Mouse (Mus musculus): ENCODE measurements around the gene Dguok. TPM values are rescaled to one million over a fixed set of nuclear protein-coding genes. Genes with fewer than 3 reads are reported as not detected.

Dguok gene
- polyA plus RNA-seq, 1 experiment from 2014 or later = 46.5 TPM

DNA sequence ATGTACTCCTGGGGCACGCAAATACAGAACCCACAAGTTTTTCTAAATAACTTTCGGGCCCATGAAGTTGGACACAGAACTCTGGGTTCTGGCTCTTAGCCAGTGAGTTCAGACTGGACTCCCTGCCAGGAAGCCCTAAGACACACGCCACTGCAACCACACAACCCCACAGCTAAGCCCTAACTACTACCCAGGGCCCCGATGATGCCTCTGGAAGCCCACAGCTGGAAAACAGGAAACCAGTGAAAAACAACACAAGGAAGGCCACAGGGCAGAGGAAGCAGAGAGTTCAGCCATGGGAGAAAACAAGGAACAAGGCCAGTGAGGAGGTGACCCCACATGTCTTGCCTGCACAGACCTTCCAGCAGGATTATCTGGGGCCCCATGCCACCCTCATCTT, 73.2 kb downstream of the Dguok start:
- WGBS = 85% methylated on average over 4 of the region's 4 CpGs
- Histone ChIP-seq H3K27ac (ENCODE audit: poor library complexity, severe bottlenecking) (no peak overlapping the region), H3K9ac (no peak overlapping the region), H3K4me3 (no peak overlapping the region), H3K36me3 (peaks cover 27% of the 10 kb centered on the region), H3K4me1 (replicated peaks) (peaks cover 56% of the 10 kb centered on the region), H3K4me2 (no peak overlapping the region), H3K27me3 (replicated peaks) (no peaks in the 10 kb centered on the region), H3K9me3 (replicated peaks) (no peaks in the 10 kb centered on the region)
- no peak for ATAC-seq (ENCODE audit: insufficient number of reproducible peaks, low FRiP score)

DNA sequence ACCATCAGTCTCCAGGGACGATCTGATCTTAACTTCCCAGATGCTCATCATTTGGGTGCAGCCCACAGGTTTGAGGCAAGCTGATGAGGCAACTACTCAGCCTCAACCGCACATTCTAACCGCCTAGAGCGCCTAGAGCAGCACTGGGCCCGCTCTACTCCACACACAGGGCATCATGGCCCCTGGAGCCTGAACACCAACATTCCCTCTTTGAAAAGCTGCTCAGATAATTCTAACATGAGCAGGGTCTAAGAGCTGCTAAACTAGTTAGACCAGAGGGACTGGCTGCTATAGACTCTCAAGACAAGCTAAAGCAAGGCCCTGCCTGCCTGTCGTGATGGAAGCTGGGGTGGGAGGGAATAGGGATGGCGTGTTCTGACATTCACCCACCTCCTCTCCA, 73.8 kb downstream of the Dguok start:
- no peak for ATAC-seq (ENCODE audit: insufficient number of reproducible peaks, low FRiP score)
- WGBS = 86% methylated on average over 7 of the region's 7 CpGs

More for the DNA sequence above, 73.8 kb downstream of the Dguok start:
- peaks cover 56% of the 10 kb centered on the region for H3K4me1 ChIP-seq (replicated peaks)
- H3K27me3 ChIP-seq (replicated peaks) = no peaks in the 10 kb centered on the region
- H3K36me3 ChIP-seq = peaks cover 22% of the 10 kb centered on the region
- no peak overlapping the region for H3K4me3 ChIP-seq
- H3K9ac ChIP-seq = no peak overlapping the region
- no peaks in the 10 kb centered on the region for H3K9me3 ChIP-seq (replicated peaks)
- no peak overlapping the region for H3K4me2 ChIP-seq
- H3K27ac ChIP-seq (ENCODE audit: poor library complexity, severe bottlenecking) = no peak overlapping the region

Other genes with a start within 250 kb of the Dguok start
- gene Mthfd2, start 181.1 kb downstream of the Dguok start, polyA plus RNA-seq (2016; fragmentation: Nextera tagmentation; extraction: Ambion mirVana) = 38.9 TPM in 2 replicates
- 42.6 and 43.3 TPM in 2 replicates for gene Mob1a, start 181.0 kb downstream of the Dguok start, polyA plus RNA-seq (2016; fragmentation: Nextera tagmentation; extraction: Ambion mirVana)
- gene Bola3, start 157.8 kb downstream of the Dguok start, polyA plus RNA-seq (2016; fragmentation: Nextera tagmentation; extraction: Ambion mirVana) = 262 and 274 TPM in 2 replicates
- gene Tet3, start 47.9 kb downstream of the Dguok start, polyA plus RNA-seq (2016; fragmentation: Nextera tagmentation; extraction: Ambion mirVana) = 31.3 and 33.6 TPM in 2 replicates
- gene Actg2, start 29.3 kb upstream of the Dguok start, polyA plus RNA-seq (2016; fragmentation: Nextera tagmentation; extraction: Ambion mirVana) = 8.6 and 10.1 TPM in 2 replicates
- gene Stambp, start 65.8 kb upstream of the Dguok start, polyA plus RNA-seq (2016; fragmentation: Nextera tagmentation; extraction: Ambion mirVana) = 24.4 and 25.8 TPM in 2 replicates
- 0.33 and 0.40 TPM in 2 replicates for gene Clec4f, start 149.2 kb upstream of the Dguok start, polyA plus RNA-seq (2016; fragmentation: Nextera tagmentation; extraction: Ambion mirVana)
- gene Cd207, start 170.9 kb upstream of the Dguok start, polyA plus RNA-seq (2016; fragmentation: Nextera tagmentation; extraction: Ambion mirVana) = not detected in 2 replicates
- gene Vax2, start 204.3 kb upstream of the Dguok start, polyA plus RNA-seq (2016; fragmentation: Nextera tagmentation; extraction: Ambion mirVana) = 0.14 TPM in 1 of 2 replicates, not detected in the other
- not detected in 2 replicates for gene Atp6v1b1, start 236.0 kb upstream of the Dguok start, polyA plus RNA-seq (2016; fragmentation: Nextera tagmentation; extraction: Ambion mirVana)

Measured in heart, embryonic 12.5 days (tissue).